Mouse (Mus musculus) T-helper 1 cell (primary cell): ENCODE results near the gene Slc25a30.

Experiments used
- in situ Hi-C: fragments of 300-600 bp; cut with MboI, MseI; formaldehyde crosslinking; loops from one replicate; pipeline ENCODE4 v1.15.1; 2025; ENCODE audit warnings: high pct_unique_total_duplicates

Gene Slc25a30

DNA sequence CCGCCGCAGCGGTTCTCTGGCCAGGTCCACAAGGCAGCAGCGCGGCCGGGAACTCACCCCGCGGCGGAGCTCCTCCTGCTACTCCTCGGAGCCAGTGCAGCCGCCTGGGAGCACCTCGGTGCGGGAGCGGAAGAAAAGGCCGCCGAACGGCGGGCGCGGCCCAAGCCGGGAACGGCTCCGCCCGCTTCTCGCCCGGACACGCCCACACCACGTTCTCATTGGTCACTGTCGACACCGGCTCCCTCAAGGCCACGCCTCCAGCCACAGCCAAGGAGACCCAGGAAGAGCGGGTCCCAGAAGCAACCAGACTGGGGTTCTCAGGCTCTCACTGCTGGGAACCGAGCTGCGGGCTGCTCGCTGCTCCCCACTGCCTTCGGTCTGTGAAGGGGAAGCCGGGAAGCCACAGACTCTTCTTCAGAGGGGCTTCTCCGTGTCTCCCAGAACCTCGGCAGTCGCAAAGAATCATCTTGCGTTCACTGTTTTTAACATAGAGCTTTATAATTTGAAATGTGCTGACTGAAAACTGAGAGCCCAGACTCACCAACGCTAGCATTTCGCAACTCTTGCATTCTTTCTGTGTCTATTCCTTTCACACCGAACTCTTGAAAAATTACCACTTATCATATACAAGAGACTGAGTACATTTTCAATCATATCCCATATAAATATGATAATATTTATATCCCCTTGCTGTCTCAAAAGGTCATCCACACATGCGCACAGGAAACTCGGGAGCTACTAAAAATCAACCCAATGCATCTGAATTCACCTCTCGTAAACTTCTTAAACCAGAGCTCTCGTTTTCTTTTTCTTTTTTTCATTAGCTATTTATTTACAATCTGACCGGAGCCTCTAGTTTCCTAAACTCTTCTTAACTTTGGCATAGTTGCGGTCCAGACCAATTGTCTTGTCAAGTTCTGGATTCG is at the start of gene Slc25a30:
Gene Slc25a30 (minus strand): TSS at position 170 of the 926 bp plus-strand sequence.
- in situ Hi-C loops: no loop called here

DNA sequence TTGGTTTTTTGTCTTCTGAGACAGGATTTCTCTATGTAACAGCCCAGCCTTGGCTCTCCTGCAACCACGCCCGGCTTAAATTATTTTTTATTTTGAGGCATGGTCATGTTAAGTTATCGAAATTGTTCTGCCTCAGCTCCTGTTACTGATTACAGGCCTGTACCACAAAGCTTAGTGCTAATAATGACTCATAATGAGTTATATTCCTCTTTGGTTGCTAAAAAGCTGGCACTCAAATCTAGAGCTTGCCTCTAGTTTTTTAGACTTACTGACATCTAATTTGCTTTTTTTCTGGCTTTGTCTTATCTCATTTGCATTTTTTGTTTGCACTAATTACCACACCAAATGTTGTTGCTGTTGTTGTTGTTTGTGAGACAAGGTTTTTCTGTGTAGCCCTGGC is 49.7 kb upstream of the Slc25a30 start:
- in situ Hi-C loops: no loop called here

DNA sequence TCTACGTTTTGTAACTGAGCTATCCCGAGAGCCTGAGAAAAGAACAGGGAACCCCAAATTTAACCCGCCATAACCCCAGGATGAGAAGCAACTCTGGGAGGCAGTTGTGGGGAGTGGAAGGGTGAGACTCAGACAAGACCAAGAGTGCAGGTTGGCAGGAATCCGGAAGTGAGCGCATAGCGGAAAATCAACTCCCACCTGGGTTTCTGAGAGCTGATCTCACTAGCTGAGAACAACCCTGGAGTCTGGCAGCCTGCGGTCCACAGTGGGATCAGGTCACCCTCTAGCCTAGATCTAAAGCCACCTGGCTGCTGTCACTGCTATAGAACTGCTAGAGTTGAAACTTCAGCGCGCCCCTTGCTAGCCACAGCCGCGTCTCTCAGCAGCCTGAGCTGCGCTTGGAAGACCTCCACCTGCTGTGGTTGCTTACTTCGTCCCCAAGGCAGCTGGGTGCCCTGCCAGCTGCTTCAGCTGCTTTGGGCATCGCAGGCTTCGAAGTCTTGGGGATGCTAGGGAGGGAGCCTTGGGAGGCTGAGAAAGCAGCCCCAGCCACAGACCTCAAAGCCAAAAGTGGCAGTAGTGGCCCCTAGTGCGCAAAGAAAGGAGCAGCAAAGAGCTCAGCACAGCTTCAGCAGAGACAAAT is 48.0 kb upstream of the Slc25a30 start:
- in situ Hi-C loops: no loop called here

GRCm38 (mm10) chr14:75834251-75834738 is 47.5 kb upstream of the Slc25a30 start:
- in situ Hi-C loops: no loop called here

DNA sequence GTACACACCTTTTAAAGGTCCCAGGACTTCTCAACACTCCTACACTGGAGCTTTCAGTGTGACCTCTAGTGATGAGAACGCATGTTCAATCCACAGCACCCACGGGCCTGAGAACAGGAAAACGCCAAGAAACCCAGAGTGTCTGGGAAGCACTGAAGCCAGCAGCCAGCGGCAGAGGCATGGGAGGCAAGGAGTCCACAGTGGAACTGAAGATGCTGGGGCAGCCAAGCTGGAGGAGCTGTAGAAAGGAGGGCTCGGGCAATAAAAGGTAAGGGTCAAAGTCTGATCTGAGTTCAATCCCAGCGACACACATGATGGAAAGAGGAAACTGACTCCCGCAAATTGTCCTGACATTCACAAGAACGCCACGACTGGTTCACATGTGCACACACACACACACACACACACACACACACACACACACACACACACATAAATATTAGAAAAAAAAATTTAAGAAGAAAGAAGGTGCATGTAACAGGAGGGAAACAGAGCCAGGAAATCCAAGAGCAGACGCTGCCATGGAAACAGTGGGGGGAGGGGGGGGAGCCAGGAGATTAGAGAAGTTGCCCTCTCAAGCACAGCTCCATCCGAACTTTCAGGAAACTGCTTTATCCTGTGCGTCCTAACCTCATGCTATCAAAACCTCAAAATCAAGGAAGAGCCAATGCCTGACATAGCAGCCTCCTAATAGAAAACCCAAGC is 46.9 kb upstream of the Slc25a30 start:
- in situ Hi-C loops: no loop called here

DNA sequence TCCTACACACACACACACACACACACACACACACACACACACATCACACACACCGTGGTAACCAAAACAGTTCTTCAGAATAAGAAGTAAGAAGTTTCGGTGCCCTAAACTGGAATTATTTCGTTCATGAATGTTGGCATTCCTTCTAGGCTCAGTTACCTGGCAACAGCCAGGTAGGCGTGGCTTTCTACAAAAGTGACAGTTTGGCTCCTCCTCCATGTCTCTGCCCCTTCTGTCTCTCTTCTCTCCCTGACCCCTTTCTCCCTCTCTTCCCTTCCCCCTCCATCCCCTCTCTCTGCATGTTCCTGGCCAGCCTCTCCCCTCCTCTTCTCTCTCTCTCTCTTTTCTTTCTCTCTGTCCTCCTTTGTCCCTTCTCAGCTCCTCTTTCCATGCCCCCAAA is 46.1 kb upstream of the Slc25a30 start:
- in situ Hi-C loops: no loop called here

- in situ Hi-C loops: no loop called here
These were observed 45.2 kb upstream of the Slc25a30 start for GRCm38 (mm10) chr14:75832031-75832430.

GRCm38 (mm10) chr14:75829817-75830216 is 43.0 kb upstream of the Slc25a30 start:
- in situ Hi-C loops: loop anchor here (5.0 kb wide), 1 partner anchor 38 kb away; no protein-coding TSS in a partner anchor

- in situ Hi-C loops: loop anchor here (5.0 kb wide), 1 partner anchor 37 kb away; no protein-coding TSS in a partner anchor
These were observed 42.3 kb upstream of the Slc25a30 start for GRCm38 (mm10) chr14:75828866-75829806.

DNA sequence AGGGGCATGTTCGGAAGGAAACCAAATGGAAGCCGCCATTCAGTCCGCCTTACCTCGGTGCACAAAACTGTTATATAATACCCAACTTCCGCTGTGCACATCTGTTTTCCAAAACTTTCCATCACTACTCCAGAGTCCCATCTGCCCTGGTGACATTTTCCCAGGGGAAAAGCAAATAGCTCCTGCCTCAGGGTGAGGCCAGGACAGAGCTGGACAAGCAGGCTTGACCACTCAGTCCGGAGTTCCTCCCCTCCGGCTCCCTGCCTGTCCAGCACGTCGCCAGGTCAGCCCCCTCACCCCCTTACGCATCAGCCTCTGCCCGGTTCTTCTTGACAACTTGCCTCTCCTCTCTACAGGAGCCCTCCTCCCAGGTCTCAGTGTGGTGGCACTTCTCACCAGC is 41.4 kb upstream of the Slc25a30 start:
- in situ Hi-C loops: loop anchor here (5.0 kb wide), 1 partner anchor 36 kb away; no protein-coding TSS in a partner anchor

- in situ Hi-C loops: loop anchor here (5.0 kb wide), 1 partner anchor 35 kb away; no protein-coding TSS in a partner anchor
These were observed 40.1 kb upstream of the Slc25a30 start for GRCm38 (mm10) chr14:75826851-75827410.

GRCm38 (mm10) chr14:75820007-75820406 is 33.2 kb upstream of the Slc25a30 start:
- in situ Hi-C loops: no loop called here

DNA sequence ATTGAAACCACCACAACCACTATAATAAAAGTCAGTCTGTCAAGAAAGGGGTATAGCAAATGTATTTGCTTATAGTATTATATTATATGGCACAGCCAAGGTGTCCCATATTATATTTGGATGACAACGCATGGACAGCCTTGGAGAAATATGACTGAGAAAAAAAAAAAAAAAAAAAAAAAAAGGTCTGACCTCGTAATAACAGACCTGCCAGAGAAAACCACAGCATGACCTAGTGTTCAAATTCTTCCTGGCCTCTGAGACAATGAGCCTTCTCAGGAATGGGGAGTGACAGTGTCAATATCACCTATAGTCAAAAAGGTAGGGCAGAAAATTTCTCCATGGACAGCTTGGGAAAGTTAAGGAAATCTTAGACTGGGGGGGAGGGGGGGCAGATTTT is 32.5 kb upstream of the Slc25a30 start:
- in situ Hi-C loops: loop anchor here (10.0 kb wide), 1 partner anchor 305 kb away; no protein-coding TSS in a partner anchor

- in situ Hi-C loops: loop anchor here (10.0 kb wide), 1 partner anchor 304 kb away; no protein-coding TSS in a partner anchor
These were observed 31.7 kb upstream of the Slc25a30 start for GRCm38 (mm10) chr14:75818528-75818927.

GRCm38 (mm10) chr14:75809931-75810330 is 23.1 kb upstream of the Slc25a30 start:
- in situ Hi-C loops: loop anchor here (10.0 kb wide), 1 partner anchor 295 kb away; no protein-coding TSS in a partner anchor

DNA sequence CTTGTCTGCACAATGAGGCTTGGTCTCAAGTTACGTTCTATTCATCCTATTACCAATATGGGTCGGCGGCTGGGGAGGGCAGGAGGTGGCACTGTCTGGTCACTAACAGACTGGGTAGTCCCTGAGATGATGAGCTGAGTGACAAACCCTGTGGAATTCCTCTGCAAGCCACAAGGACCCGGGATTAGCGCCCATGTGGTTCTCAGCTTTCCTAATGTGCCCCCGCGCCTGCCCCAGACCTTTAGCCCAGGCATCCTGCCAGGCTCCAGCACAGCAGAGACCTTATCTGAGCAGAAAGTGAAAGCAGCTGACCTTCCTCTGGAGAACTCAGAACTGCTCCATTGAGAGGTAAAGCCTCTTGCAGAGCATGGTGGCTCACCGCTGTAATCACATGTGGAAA is 21.0 kb upstream of the Slc25a30 start:
- in situ Hi-C loops: no loop called here

DNA sequence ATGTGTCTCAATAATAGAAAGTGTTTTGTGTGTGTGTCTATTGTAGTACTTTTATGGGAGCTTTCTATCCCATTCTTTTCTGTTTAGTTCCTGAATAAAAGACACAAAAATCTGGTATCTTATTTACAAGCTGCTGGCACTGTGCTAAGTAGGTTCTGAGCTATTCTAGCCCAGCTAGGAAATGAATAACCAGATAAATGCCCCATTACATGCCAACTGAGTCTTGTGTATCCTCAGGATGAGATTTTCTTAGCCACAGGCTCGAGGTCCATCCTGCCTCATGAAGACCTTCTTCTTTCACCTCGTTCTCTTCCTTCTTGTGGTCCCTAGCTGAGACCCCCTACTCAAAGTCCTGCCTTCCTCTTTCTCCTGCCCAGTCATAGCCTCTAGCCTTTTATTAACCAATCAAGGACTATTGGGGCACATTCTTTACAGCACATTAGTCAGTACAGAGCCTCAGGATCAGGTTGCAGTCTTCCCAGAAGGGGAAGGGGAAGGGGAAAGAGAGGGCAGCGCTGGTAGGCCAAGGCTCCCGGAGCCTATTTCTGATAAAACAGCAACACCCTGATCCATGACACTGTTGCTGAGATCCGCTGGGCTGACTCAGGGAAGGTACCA is 11.0 kb upstream of the Slc25a30 start:
- in situ Hi-C loops: no loop called here

DNA sequence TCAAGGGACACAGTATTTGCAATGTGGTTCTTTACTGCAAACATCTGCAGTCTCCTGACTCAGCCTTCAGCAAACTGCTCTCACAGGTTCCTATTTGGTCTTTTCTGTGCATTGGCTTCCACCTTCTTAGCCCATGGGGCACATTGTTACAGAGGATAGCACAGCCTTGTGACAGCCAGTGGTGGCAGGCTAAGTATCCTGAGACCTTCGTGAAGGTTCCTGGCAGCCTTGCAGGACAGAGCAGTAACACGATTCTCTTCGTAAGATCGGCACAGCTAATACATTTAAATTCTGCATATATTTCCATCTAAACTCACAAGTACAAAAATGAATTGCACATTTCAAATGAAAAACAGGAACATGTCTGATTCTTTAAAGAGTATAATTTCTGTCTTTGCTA is 9.1 kb upstream of the Slc25a30 start:
- in situ Hi-C loops: no loop called here

DNA sequence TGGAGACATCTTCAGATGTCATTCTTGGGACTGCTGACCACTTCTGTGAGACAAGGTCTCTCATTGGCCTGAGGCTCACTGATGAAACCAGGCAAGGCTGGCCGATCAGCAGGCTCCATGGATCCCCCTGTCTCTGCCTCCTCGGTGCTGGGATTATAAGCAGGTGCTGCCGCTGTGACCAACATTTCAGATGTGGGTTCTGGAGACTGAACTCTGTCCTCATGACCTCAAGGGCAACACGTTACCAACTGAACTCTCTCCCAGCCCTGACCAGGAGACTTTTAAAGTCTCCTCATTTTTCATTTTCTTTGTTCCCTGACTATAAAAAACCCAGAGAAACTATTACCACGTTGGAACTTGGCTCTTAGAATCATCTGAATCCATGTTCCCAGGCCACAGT is 7.9 kb upstream of the Slc25a30 start:
- in situ Hi-C loops: loop anchor here (5.0 kb wide), 1 partner anchor 33 kb away; no protein-coding TSS in a partner anchor
